Mouse (Mus musculus) spleen, adult 2 months (tissue): Measurements from ENCODE around the gene Kat2b. TPM values are rescaled to one million over a fixed set of nuclear protein-coding genes. Genes with fewer than 3 reads are reported as not detected.
A peak's percentile ranks its signal among the peaks of the same experiment; 100 is the strongest.
"Not testable (repeated sequence)": the region's sequence is repeated elsewhere in the genome, so short reads cannot be mapped to it uniquely, and the experiment has no call there.

Experiments used
- DNase-seq, 2 experiments: peaks; one replicate each; pipeline versions ENCODE4 v3.0.0 to v3.0.0-alpha.2; 2012 to 2021; ENCODE audit warnings: low spot score in 2 of 2, low read depth in 1 of 2
- H3K27ac ChIP-seq: fragments of 200-500 bp; 2 replicates; pipeline ENCODE4 v1.5.1; 2012; ENCODE audit warnings: low read length, inconsistent platforms; ENCODE audit not compliant: insufficient read depth
- H3K27me3 ChIP-seq: fragments of 200-500 bp; 2 replicates; pipeline ENCODE4 v1.6.1; 2012; ENCODE audit warnings: mild to moderate bottlenecking, moderate library complexity, low read length, inconsistent platforms; ENCODE audit not compliant: control insufficient read depth, insufficient read depth
- H3K36me3 ChIP-seq: fragments of 200-500 bp; 2 replicates; pipeline ENCODE4 v1.6.1; 2012; ENCODE audit warnings: mild to moderate bottlenecking, low read length, inconsistent platforms; ENCODE audit not compliant: control insufficient read depth, insufficient read depth
- H3K4me1 ChIP-seq: fragments of 200-500 bp; 2 replicates; pipeline ENCODE4 v1.6.1; 2011; ENCODE audit warnings: inconsistent platforms; ENCODE audit not compliant: control insufficient read depth, insufficient read depth, insufficient read length
- H3K4me3 ChIP-seq: fragments of 200-500 bp; 2 replicates; pipeline ENCODE4 v1.5.1; 2011; ENCODE audit warnings: mild to moderate bottlenecking, inconsistent platforms; ENCODE audit not compliant: insufficient read depth, insufficient read length; ENCODE audit errors: extremely low read depth
- CTCF ChIP-seq: fragments of 200-500 bp; IDR thresholded peaks from 2 replicates; pipeline ENCODE4 v1.5.1; 2011; ENCODE audit warnings: mild to moderate bottlenecking, inconsistent platforms; ENCODE audit not compliant: insufficient read depth, insufficient read length, insufficient replicate concordance; ENCODE audit errors: extremely low read depth
- POLR2A ChIP-seq: fragments of 200-500 bp; IDR thresholded peaks from 2 replicates; pipeline ENCODE4 v1.6.1; 2011; ENCODE audit warnings: low read depth, low read length, inconsistent platforms
- WGBS: fragments of 180-500 bp; shearing (Covaris S2); methylation state at CpG from one replicate; pipeline ENCODE4 v1.1.7; 2018; 5-methylcytosine and 5-hydroxymethylcytosine counted together
- polyA plus RNA-seq: library from polyadenylated mRNA; depleted of rRNA; stranded (reverse); fragments of >200 nt; gene quantifications from 2 replicates; pipeline ENCODE4 v1.2.3, GENCODE M21; 2012

Kat2b gene
- polyA plus RNA-seq, 1 experiment = 5.0 TPM

GRCm38 (mm10) chr17:53568734-53569386 lies 2.2 kb downstream of the Kat2b start:
- Histone ChIP-seq H3K27ac (peak overlapping the region; percentile 64), H3K36me3 (no peaks in the 10 kb centered on the region), H3K27me3 (no peaks in the 10 kb centered on the region), H3K4me1 (peaks cover 9% of the 10 kb centered on the region), H3K4me3 (peak overlapping the region; percentile 97)
- no peak for DNase-seq
- 37% methylated on average over 8 of the region's 8 CpGs for WGBS
- no peak for TF ChIP-seq CTCF
- no peak for TF ChIP-seq POLR2A

- Histone ChIP-seq H3K4me3 (peak overlapping the region; percentile 49), H3K27ac (peak overlapping the region; percentile 93), H3K27me3 (no peaks in the 10 kb centered on the region), H3K36me3 (no peaks in the 10 kb centered on the region), H3K4me1 (peaks cover 9% of the 10 kb centered on the region)
- TF ChIP-seq CTCF = no peak
- no peak for TF ChIP-seq POLR2A
- 2% methylated on average over 6 of the region's 6 CpGs for WGBS
- DNase-seq = peak; percentile 70 to 75
Observed at GRCm38 (mm10) chr17:53569829-53570228, 3.2 kb downstream of the Kat2b start.

GRCm38 (mm10) chr17:53570361-53570875 lies 3.8 kb downstream of the Kat2b start:
- DNase-seq = no peak
- Histone ChIP-seq H3K27ac (peak overlapping the region; percentile 43), H3K4me1 (peaks cover 9% of the 10 kb centered on the region), H3K4me3 (no peak overlapping the region; the same call in 1 of the 2 replicates), H3K27me3 (no peaks in the 10 kb centered on the region), H3K36me3 (no peaks in the 10 kb centered on the region)
- 37% methylated on average over 10 of the region's 10 CpGs for WGBS
- TF ChIP-seq CTCF (no peak), POLR2A (no peak)

GRCm38 (mm10) chr17:53570932-53571331 lies 4.3 kb downstream of the Kat2b start:
- not testable (repeated sequence) for H3K4me3 ChIP-seq, H3K27me3 ChIP-seq, H3K27ac ChIP-seq, DNase-seq, H3K36me3 ChIP-seq, H3K4me1 ChIP-seq
- 90% methylated on average over 5 of the region's 5 CpGs for whole genome bisulfite sequencing

GRCm38 (mm10) chr17:53573019-53573556 lies 6.4 kb downstream of the Kat2b start:
- DNase-seq = no peak
- no peak overlapping the region for H3K4me3 ChIP-seq
- no peaks in the 10 kb centered on the region for H3K27me3 ChIP-seq
- H3K4me1 ChIP-seq = peaks cover 9% of the 10 kb centered on the region
- WGBS = 79% methylated on average over 4 of the region's 4 CpGs
- TF ChIP-seq POLR2A (no peak), CTCF (no peak)
- H3K36me3 ChIP-seq = no peaks in the 10 kb centered on the region
- no peak overlapping the region for H3K27ac ChIP-seq

GRCm38 (mm10) chr17:53577151-53577550 lies 10.5 kb downstream of the Kat2b start:
- WGBS = 92% methylated on average over 2 of the region's 2 CpGs
- H3K4me3 ChIP-seq = no peak overlapping the region
- peaks cover 7% of the 10 kb centered on the region for H3K4me1 ChIP-seq
- no peak overlapping the region for H3K27ac ChIP-seq
- TF ChIP-seq CTCF (no peak), POLR2A (no peak)
- H3K27me3 ChIP-seq = no peaks in the 10 kb centered on the region
- no peak for DNase-seq
- H3K36me3 ChIP-seq = no peaks in the 10 kb centered on the region

- no peaks in the 10 kb centered on the region for H3K27me3 ChIP-seq
- no peak overlapping the region for H3K27ac ChIP-seq
- no peak for DNase-seq
- H3K4me3 ChIP-seq = no peak overlapping the region
- TF ChIP-seq CTCF = no peak
- no peak for TF ChIP-seq POLR2A
- H3K36me3 ChIP-seq = no peaks in the 10 kb centered on the region
- peaks cover 11% of the 10 kb centered on the region for H3K4me1 ChIP-seq
- WGBS = 43% methylated on average over 5 of the region's 5 CpGs
Observed at GRCm38 (mm10) chr17:53577754-53578153, 11.1 kb downstream of the Kat2b start.
